Mouse (Mus musculus) thymus, adult 18-20 months (tissue): ENCODE measurements around the gene Cldnd1.

Experiments
- DNase-seq, 2 experiments: peaks; one replicate each; pipeline ENCODE4 v3.0.0; 2022; ENCODE audit warnings: mixed read lengths in 2 of 2

Cldnd1 gene

GRCm38 (mm10) chr16:58708601-58709475 is 18.9 kb upstream of the Cldnd1 start:
- DNase-seq: no peak

GRCm38 (mm10) chr16:58709536-58709935 is 18.2 kb upstream of the Cldnd1 start:
- DNase-seq: no peak

GRCm38 (mm10) chr16:58712221-58712620 is 15.5 kb upstream of the Cldnd1 start:
- no peak for DNase-seq

- DNase-seq: no peak
Observed at GRCm38 (mm10) chr16:58713128-58713527, 14.6 kb upstream of the Cldnd1 start.

- DNase-seq: no peak
Observed at GRCm38 (mm10) chr16:58715018-58715417, 12.7 kb upstream of the Cldnd1 start.

- no peak for DNase-seq
Observed at GRCm38 (mm10) chr16:58718666-58719120, 9.0 kb upstream of the Cldnd1 start, which contains the start of gene Gpr15. Gene Gpr15, minus strand, starts transcription at chr16:58719070.

GRCm38 (mm10) chr16:58722292-58722691 is 5.4 kb upstream of the Cldnd1 start:
- DNase-seq: no peak

GRCm38 (mm10) chr16:58726680-58727476 is 832 bp upstream of the Cldnd1 start:
- DNase-seq: no peak

GRCm38 (mm10) chr16:58728176-58728671 is 514 bp downstream of the Cldnd1 start:
- DNase-seq: no peak

GRCm38 (mm10) chr16:58738205-58738604 is 10.5 kb downstream of the Cldnd1 start:
- DNase-seq: no peak

- no peak for DNase-seq
Observed at GRCm38 (mm10) chr16:58738800-58739199, 11.1 kb downstream of the Cldnd1 start.

- DNase-seq: no peak
Observed at GRCm38 (mm10) chr16:58740751-58741150, 13.0 kb downstream of the Cldnd1 start.

GRCm38 (mm10) chr16:58746715-58747114 is 19.0 kb downstream of the Cldnd1 start:
- no peak for DNase-seq

GRCm38 (mm10) chr16:58751314-58751713 is 23.6 kb downstream of the Cldnd1 start:
- no peak for DNase-seq

- DNase-seq: no peak
Observed at GRCm38 (mm10) chr16:58756191-58756590, 28.5 kb downstream of the Cldnd1 start.

- no peak for DNase-seq
Observed at GRCm38 (mm10) chr16:58763076-58763475, 35.4 kb downstream of the Cldnd1 start, which contains the start of gene Olfr172. Gene Olfr172, minus strand, starts transcription at chr16:58763176.
